Mouse (Mus musculus) right cerebral cortex, adult 18-20 months (tissue): ENCODE results near the gene Armcx5.
A peak's percentile ranks its signal among the peaks of the same experiment; 100 is the strongest.
"Not testable (repeated sequence)": the region's sequence is repeated elsewhere in the genome, so short reads cannot be mapped to it uniquely, and the experiment has no call there.

Experiments used
- DNase-seq: peaks from one replicate; pipeline ENCODE4 v3.0.0; 2022; ENCODE audit warnings: mixed read lengths

Gene Armcx5

DNA sequence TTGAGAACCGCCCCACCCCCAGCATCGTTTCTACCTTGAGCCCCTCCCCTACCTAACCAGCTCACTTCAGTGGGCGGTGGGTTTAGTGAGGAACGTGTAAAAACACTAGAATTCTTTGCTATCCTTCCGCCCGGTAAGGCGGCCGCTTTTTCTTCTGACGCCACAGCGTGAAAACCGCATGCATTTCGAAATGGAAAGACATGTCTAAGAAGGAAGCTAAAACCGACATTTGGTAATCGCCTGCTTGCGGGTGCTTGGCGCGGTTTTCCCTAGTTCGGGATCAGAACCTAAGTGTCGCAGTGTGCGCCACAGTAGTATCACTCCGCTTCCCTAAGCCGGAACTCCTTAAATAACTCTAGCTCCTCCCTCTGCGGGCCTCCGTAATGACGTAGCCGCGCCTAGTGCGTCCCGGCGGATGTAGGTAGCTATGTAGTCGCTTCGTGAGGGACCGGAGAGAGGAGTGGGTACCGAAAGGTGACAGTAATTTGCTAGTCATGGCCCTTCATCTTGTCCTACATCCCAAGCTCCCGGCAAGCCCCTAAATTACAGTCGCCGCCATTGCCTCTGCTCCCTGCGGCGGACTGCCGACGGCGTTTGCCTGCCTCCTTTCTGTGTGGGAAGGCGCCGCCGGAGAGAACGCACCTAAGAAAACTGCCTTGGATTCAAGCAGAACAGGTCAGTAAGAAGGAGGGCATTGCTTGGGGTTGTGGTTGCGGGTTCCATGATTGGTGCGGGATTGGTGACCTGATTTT is at the start of gene Armcx5, which contains the start of gene Gprasp1:
TSS of gene Armcx5 (plus strand) at position 430 of the 752 bp plus-strand sequence.
TSS of gene Gprasp1 (plus strand) at position 430 of the 752 bp plus-strand sequence.
- DNase-seq: peak; percentile 92

GRCm38 (mm10) chrX:135693633-135694032 is 48.9 kb upstream of the Armcx5 start, which contains the start of gene Tcp11x2:
Tcp11x2 (minus strand) TSS chrX:135693790.
- no peak for DNase-seq

- DNase-seq: no peak
Observed at GRCm38 (mm10) chrX:135703111-135703510, 39.4 kb upstream of the Armcx5 start.

GRCm38 (mm10) chrX:135704349-135704748 is 38.2 kb upstream of the Armcx5 start:
- DNase-seq: no peak

DNA sequence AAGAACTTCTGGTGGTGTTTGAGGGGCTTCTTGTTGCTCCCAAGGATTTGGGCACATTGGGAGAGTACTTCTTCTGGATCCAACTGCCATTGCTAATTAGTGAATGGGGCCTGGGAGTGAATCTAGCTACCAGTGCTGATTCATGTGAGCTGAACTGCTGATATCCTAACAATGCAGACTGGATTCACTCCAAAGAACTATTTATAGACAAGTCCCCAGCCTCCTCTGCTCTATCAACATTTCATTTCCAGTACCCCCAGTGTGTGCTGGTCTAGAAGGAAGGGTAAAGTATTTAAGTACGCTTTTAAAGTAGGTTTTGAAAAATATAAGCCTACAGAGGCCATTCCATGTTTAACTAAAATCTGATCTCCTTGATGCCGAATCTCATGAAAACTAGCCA is 29.7 kb upstream of the Armcx5 start:
- no peak for DNase-seq

DNA sequence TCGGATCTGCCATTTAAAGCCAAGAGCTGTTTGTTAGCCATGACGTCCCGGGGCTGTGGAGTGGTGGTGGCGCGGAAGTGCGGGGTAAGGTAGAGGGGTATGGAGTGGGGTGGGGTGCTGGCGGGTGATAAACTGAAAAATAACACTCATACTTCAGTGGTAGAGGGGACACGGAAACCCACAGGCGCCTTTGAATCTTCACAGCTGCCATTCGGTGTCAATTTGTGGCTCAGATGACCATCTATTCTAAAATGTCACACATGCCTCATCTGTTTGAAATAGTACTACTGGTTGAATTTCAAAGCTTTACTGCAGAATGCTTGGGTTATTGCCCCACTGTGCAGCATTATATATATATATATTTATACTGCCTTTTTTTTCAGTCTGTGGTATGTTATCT is 17.4 kb upstream of the Armcx5 start, which contains the start of gene Tmsb15a:
TSS of gene Tmsb15a (minus strand) at position 101 of the 400 bp plus-strand sequence.
- DNase-seq: no peak

DNA sequence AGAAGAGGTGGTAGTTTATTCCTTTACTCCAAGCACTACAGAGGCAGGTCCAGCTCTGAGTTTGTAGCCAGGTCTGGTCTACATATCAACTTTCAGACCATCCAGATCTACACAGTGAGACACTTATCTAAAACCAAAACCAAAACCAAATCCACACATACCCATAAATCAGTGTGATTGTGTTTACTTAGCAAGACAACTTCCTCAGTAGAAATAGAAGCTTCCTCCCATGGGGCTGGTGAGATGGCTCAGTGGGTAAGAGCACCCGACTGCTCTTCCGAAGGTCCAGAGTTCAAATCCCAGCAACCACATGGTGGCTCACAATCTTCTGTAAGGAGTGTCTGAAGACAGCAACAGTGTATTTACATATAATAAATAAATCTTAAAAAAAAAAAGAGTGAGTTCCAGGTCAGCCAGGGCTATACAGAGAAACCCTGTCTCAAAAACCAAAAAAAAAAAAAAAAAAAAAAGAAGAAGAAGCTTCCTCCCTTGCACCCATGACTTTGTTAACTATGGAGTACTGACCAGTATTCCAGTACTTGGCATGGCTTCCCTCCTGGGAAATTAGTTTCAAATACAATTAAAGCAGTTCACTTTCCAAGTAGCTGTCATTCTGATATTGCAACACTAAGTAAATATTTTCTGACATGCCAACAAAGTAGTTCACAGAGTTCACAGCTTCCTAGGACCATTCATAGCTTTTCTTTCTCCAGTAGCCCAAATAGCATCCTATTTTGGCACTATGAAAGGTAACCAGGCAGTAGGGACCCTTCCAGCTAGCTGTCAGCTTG is 3.6 kb upstream of the Armcx5 start:
- DNase-seq: no peak

DNA sequence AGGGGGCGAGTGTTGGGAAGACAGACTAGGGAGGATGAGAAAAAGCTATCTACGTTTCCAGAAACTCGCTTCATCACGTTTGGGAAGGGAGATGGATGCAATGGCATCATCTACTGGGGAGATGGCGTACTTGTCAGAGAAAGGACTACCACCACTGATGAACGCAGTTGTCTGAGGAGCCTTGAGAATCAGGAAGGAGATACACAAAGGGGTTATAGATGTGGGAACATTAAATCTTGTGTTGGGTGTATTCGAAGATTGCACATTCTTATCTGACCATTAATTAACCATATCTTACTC is 473 bp downstream of the Armcx5 start:
- DNase-seq: no peak

GRCm38 (mm10) chrX:135745376-135745775 is 2.8 kb downstream of the Armcx5 start:
- DNase-seq: not testable (repeated sequence)

DNA sequence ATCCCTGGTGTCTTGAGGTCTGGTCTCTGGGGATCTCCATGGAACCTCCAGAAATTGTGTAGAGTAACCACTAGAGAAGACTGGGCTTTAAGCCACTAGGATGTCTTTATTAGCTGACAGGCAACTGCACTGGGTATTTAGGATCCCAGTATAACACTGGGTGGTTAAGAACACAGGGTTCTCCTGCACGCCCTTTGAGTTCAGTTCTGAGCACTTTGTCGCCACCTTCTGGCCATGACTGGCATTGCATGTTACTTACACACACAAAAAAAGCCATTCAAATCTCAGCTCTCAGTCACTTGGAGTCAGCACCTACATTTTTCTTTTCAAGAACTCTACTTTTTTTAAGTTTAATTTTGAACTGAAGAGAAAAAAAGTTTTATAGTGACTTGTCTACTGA is 10.3 kb downstream of the Armcx5 start:
- DNase-seq: peak; percentile 72

- DNase-seq: peak; percentile 14
Observed at GRCm38 (mm10) chrX:135761707-135762106, 19.2 kb downstream of the Armcx5 start.

DNA sequence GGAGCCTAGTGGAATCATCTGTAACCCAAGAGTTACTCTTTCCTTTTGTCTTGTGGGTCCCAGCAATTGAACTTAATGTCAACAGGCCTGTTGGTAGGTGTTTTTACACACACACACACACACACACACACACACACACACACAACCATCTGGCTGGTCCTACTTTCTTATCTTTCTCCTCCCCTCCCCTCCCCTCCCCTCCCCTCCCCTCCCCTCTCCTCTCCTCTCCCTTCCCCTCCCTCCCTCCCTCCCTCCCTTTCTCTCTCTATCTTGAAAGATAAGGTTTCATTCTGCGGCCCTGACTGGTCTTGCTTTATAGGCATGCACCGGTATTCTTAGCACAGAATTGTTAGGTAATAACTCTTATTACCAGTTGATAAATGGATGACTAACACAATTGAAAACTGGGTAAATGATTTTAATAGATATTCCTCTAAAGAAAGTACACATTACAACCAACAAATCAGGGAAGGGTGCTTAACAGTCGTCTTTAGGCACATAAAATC is 25.6 kb downstream of the Armcx5 start:
- no peak for DNase-seq

DNA sequence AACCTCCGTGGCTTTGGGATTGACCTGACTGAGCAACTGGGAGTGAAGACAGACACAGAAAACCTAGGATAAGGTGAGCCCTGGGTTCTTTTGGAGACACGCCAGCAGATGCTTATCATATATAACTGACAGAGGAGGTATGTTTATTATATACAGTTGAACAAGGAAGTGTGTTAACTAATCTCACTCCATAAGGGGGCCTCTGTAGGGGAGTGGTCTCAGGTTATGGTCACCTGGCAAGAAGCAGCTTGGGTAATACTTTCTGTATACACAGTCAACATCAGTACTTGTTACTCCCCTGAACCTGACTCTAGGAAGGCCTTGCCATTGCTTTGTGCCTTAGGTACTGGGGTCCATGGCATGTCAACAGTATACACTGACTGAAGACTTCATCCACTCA is 26.0 kb downstream of the Armcx5 start:
- no peak for DNase-seq

- no peak for DNase-seq
Observed at GRCm38 (mm10) chrX:135791536-135791935, 49.0 kb downstream of the Armcx5 start.

DNA sequence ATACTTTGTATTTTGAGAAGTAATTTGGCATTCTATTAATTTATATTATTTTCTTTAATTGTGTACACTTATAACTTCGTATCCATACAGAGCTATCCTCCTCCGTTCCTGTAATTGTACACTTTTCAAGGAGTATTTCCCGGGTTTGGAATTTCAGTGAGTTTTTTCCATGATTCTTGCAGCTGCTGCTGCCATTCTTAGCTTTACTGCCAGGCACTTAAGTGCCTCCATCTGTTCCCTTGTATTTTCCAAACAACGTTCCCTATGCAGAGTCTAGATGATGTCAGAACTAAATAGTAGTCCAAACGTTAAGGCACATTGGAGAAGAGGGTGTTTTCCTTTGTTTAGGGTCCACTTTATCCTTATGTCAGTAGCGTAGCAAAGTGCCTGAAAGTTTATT is 49.8 kb downstream of the Armcx5 start:
- DNase-seq: no peak

DNA sequence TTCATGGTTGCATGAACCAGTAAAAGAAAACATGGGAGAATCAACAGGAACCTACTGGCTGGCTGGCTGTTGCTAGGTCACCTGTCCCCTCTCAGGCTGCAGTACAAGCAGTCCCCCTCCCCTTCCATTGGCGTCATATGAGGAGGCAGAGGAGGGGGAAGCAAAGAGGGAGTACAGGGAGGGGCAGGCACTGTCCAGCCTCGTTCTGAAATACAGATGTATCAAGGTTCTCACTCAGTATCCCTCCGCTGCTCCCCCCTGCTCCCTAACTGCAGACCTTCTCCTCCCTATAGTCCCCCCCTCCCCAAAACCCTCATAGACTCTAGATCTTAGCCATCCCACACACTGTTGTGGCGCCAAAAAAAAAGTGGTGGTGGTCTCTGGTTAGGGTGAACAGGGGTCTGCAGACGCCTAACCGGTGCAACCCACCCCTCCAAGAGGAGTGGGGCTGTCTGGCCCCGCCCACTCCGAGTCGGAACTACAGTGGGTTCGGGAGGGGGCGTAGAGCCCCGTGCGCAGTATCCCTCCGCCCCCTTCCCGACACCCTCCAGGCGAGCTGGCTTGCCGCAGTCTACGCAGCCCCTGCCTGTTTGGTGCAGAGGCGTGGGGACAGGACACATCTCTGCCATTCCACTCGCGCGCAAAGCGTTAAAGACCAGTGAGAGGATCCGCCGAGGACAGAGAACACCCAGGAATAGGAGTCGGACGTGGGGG is 53.2 kb downstream of the Armcx5 start:
- DNase-seq: peak; percentile 62

GRCm38 (mm10) chrX:135796305-135797211 is 54.0 kb downstream of the Armcx5 start:
- peak; percentile 12 for DNase-seq
